Comparison of ENCODE assay signal across 11 mouse cellular contexts in genomic region chr4:45499556-45499955, GRCm38 (mm10). TPM values are rescaled to one million over a fixed set of nuclear protein-coding genes. Genes with fewer than 3 reads are reported as not detected.
DNase-seq lines count a peak whose midpoint lies in the region; ATAC-seq and TF ChIP-seq lines count a peak whose summit lies in the region.
"Had no signal": no experiment of that assay in that cellular context is flagged by ENCODE, and none has a peak within 500 bp of the region (broad histone marks: within the 10 kb centered on the region; RNA-seq: fewer than 3 reads in every experiment).

No protein-coding gene starts in this region.

- TF ChIP-seq CTCF in stomach, postnatal 0 days (IDR thresholded peaks at IDR 0.05; ENCODE audit: low read depth), result no peak

- WGBS in embryonic facial prominence, embryonic 15.5 days, result 44% methylated on average over 10 of the region's 10 CpGs
- WGBS in embryonic facial prominence, embryonic 10.5 days, result 33% methylated on average over 10 of the region's 10 CpGs
- 29% methylated on average over 10 of the region's 10 CpGs for WGBS in kidney, embryonic 14.5 days
- WGBS in neural tube, embryonic 12.5 days, result 7% methylated on average over 10 of the region's 10 CpGs
- WGBS in neural tube, embryonic 15.5 days, result 12% methylated on average over 10 of the region's 10 CpGs
- WGBS in stomach, postnatal 0 days, result 55% methylated on average over 10 of the region's 10 CpGs

- H3K4me2 ChIP-seq in embryonic facial prominence, embryonic 15.5 days (replicated peaks), result no peak overlapping the region
- peak overlapping the region; percentile 17; the same call in 1 of the 2 replicates for H3K4me2 ChIP-seq in kidney, embryonic 14.5 days (replicated peaks; ENCODE audit: low read depth, low read length)
- H3K4me2 ChIP-seq in neural tube, embryonic 12.5 days (replicated peaks), result peak overlapping the region; percentile 16; the same call in 1 of the 2 replicates
- no peak overlapping the region for H3K4me2 ChIP-seq in neural tube, embryonic 15.5 days
- no peak overlapping the region for H3K4me2 ChIP-seq in stomach, postnatal 0 days (replicated peaks; ENCODE audit: low read depth)

- no peak for ATAC-seq in embryonic facial prominence, embryonic 15.5 days (ENCODE audit: insufficient number of reproducible peaks, low FRiP score, low TSS enrichment, low read depth)
- ATAC-seq in kidney, embryonic 14.5 days (ENCODE audit: low FRiP score, low TSS enrichment), result no peak
- no peak for ATAC-seq in neural tube, embryonic 12.5 days (ENCODE audit: low FRiP score, low read depth)
- ATAC-seq in neural tube, embryonic 15.5 days (ENCODE audit: low FRiP score), result no peak
- ATAC-seq in stomach, postnatal 0 days (ENCODE audit: low FRiP score, low TSS enrichment), result no peak
- ATAC-seq: hindbrain, embryonic 16.5 days had no signal

- no peak for TF ChIP-seq EP300 in stomach, postnatal 0 days (optimal IDR thresholded peaks at IDR 0.05)

- H3K9ac ChIP-seq in embryonic facial prominence, embryonic 15.5 days, result no peak overlapping the region
- no peak overlapping the region; the same call in 1 of the 2 replicates for H3K9ac ChIP-seq in kidney, embryonic 14.5 days (ENCODE audit: low read depth, low read length)
- no peak overlapping the region for H3K9ac ChIP-seq in neural tube, embryonic 12.5 days
- no peak overlapping the region for H3K9ac ChIP-seq in neural tube, embryonic 15.5 days (replicated peaks)
- no peak overlapping the region for H3K9ac ChIP-seq in stomach, postnatal 0 days (ENCODE audit: low read length)

- H3K4me1 ChIP-seq in embryonic facial prominence, embryonic 15.5 days, result peaks cover 69% of the 10 kb centered on the region
- peaks cover 96% of the 10 kb centered on the region for H3K4me1 ChIP-seq in embryonic facial prominence, embryonic 10.5 days
- H3K4me1 ChIP-seq in kidney, embryonic 14.5 days (ENCODE audit: control insufficient read depth, insufficient read depth, low read length), result peaks cover 55% of the 10 kb centered on the region
- H3K4me1 ChIP-seq in neural tube, embryonic 12.5 days, result peaks cover 52% of the 10 kb centered on the region
- H3K4me1 ChIP-seq in neural tube, embryonic 15.5 days, result peaks cover 56% of the 10 kb centered on the region
- H3K4me1 ChIP-seq in stomach, postnatal 0 days (replicated peaks; ENCODE audit: control insufficient read depth, insufficient read depth), result peaks cover 31% of the 10 kb centered on the region

- 0 out of 2 replicates have a peak overlapping the region, but pooled peaks have one; percentile 13 for H3K27ac ChIP-seq in embryonic facial prominence, embryonic 15.5 days (replicated peaks)
- H3K27ac ChIP-seq in embryonic facial prominence, embryonic 10.5 days (replicated peaks), result no peak overlapping the region; the same call in 1 of the 2 replicates
- peak overlapping the region; percentile 42; the same call in 1 of the 2 replicates for H3K27ac ChIP-seq in kidney, embryonic 14.5 days (ENCODE audit: low read depth, low read length)
- no peak overlapping the region for H3K27ac ChIP-seq in neural tube, embryonic 12.5 days
- no peak overlapping the region for H3K27ac ChIP-seq in neural tube, embryonic 15.5 days (replicated peaks)
- H3K27ac ChIP-seq in stomach, postnatal 0 days (replicated peaks), result peak overlapping the region; percentile 53; the same call in 1 of the 2 replicates

- H3K9me3 ChIP-seq in embryonic facial prominence, embryonic 15.5 days (replicated peaks), result no peaks in the 10 kb centered on the region
- H3K9me3 ChIP-seq in embryonic facial prominence, embryonic 10.5 days, result no peaks in the 10 kb centered on the region
- no peaks in the 10 kb centered on the region for H3K9me3 ChIP-seq in kidney, embryonic 14.5 days (ENCODE audit: control insufficient read depth, low read length)
- H3K9me3 ChIP-seq in neural tube, embryonic 12.5 days, result no peaks in the 10 kb centered on the region
- H3K9me3 ChIP-seq in neural tube, embryonic 15.5 days (replicated peaks), result no peaks in the 10 kb centered on the region
- H3K9me3 ChIP-seq in stomach, postnatal 0 days (ENCODE audit: control insufficient read depth, low read length), result no peaks in the 10 kb centered on the region

- no peak for DNase-seq in embryonic facial prominence, embryonic 10.5 days (ENCODE audit: low spot score)
- DNase-seq in kidney, postnatal 14 days, result no peak
- DNase-seq in stomach, postnatal 0 days (ENCODE audit: low spot score), result no peak
- no peak for DNase-seq in right cerebral cortex, postnatal 4 days
- DNase-seq: cerebellum, adult 11-12 months; thymus, postnatal 36 days had no signal

- no peak overlapping the region for H3K4me3 ChIP-seq in embryonic facial prominence, embryonic 15.5 days (replicated peaks)
- no peak overlapping the region for H3K4me3 ChIP-seq in embryonic facial prominence, embryonic 10.5 days
- H3K4me3 ChIP-seq in kidney, embryonic 14.5 days (ENCODE audit: low read length), result no peak overlapping the region
- H3K4me3 ChIP-seq in neural tube, embryonic 12.5 days, result no peak overlapping the region
- no peak overlapping the region for H3K4me3 ChIP-seq in neural tube, embryonic 15.5 days (replicated peaks)
- H3K4me3 ChIP-seq in stomach, postnatal 0 days (ENCODE audit: low read depth, low read length), result no peak overlapping the region

- no peaks in the 10 kb centered on the region for H3K36me3 ChIP-seq in embryonic facial prominence, embryonic 15.5 days
- no peaks in the 10 kb centered on the region for H3K36me3 ChIP-seq in embryonic facial prominence, embryonic 10.5 days (replicated peaks)
- no peaks in the 10 kb centered on the region for H3K36me3 ChIP-seq in kidney, embryonic 14.5 days (ENCODE audit: control insufficient read depth, insufficient read depth, low read length)
- no peaks in the 10 kb centered on the region for H3K36me3 ChIP-seq in neural tube, embryonic 12.5 days
- H3K36me3 ChIP-seq in neural tube, embryonic 15.5 days, result no peaks in the 10 kb centered on the region
- no peaks in the 10 kb centered on the region for H3K36me3 ChIP-seq in stomach, postnatal 0 days (ENCODE audit: control insufficient read depth, insufficient read depth, low read length)

- H3K27me3 ChIP-seq in embryonic facial prominence, embryonic 15.5 days, result no peaks in the 10 kb centered on the region
- H3K27me3 ChIP-seq in embryonic facial prominence, embryonic 10.5 days (replicated peaks; ENCODE audit: low read depth, poor library complexity, severe bottlenecking), result peaks cover 29% of the 10 kb centered on the region; the same call in 1 of the 2 replicates
- H3K27me3 ChIP-seq in kidney, embryonic 14.5 days (ENCODE audit: control insufficient read depth, insufficient read depth, low read length), result no peaks in the 10 kb centered on the region
- H3K27me3 ChIP-seq in neural tube, embryonic 12.5 days (replicated peaks), result no peaks in the 10 kb centered on the region; the same call in 1 of the 2 replicates
- no peaks in the 10 kb centered on the region for H3K27me3 ChIP-seq in neural tube, embryonic 15.5 days (replicated peaks)
- H3K27me3 ChIP-seq in stomach, postnatal 0 days (ENCODE audit: control insufficient read depth, insufficient read depth, low read length), result no peaks in the 10 kb centered on the region

RNA-seq across cellular contexts. Expression of gene Shb, which starts 32.7 kb away (rescaled TPM):
- 9.1 and 9.9 TPM in 2 replicates for polyA plus RNA-seq in embryonic facial prominence, embryonic 15.5 days (2015; fragmentation: Nextera tagmentation; extraction: Ambion mirVana)
- 3.9 and 4.9 TPM in 2 replicates for polyA plus RNA-seq in embryonic facial prominence, embryonic 10.5 days (2016; fragmentation: Nextera tagmentation; extraction: Ambion mirVana)
- 6.0 and 6.1 TPM in 2 replicates for polyA plus RNA-seq in kidney, embryonic 14.5 days (2014; fragmentation: Nextera tagmentation; extraction: Ambion mirVana)
- 8.2 and 10.3 TPM in 2 replicates for polyA plus RNA-seq in neural tube, embryonic 12.5 days (2016; fragmentation: Nextera tagmentation; extraction: Ambion mirVana)
- polyA plus RNA-seq in neural tube, embryonic 15.5 days (2015; fragmentation: Nextera tagmentation; extraction: Ambion mirVana), result 3.9 and 4.7 TPM in 2 replicates
- polyA plus RNA-seq in stomach, postnatal 0 days (2015; fragmentation: Nextera tagmentation; extraction: Ambion mirVana), result 5.5 and 6.9 TPM in 2 replicates

Comparison
In these comparisons a context has a peak if more than half of its experiments do, and no peak if none do; other contexts are left out.
1. H3K27ac ChIP-seq: peak in embryonic facial prominence, embryonic 15.5 days (single experiment), kidney, embryonic 14.5 days (single experiment) and stomach, postnatal 0 days (single experiment); none in embryonic facial prominence, embryonic 10.5 days (single experiment), neural tube, embryonic 12.5 days (single experiment) and neural tube, embryonic 15.5 days (single experiment).
2. H3K4me2 ChIP-seq: peak in kidney, embryonic 14.5 days (single experiment) and neural tube, embryonic 12.5 days (single experiment); none in embryonic facial prominence, embryonic 15.5 days (single experiment), neural tube, embryonic 15.5 days (single experiment) and stomach, postnatal 0 days (single experiment).